Mouse (Mus musculus): ENCODE results near the gene Omp. TPM values are rescaled to one million over a fixed set of nuclear protein-coding genes. Genes with fewer than 3 reads are reported as not detected.
"Not testable (repeated sequence)": the region's sequence is repeated elsewhere in the genome, so short reads cannot be mapped to it uniquely, and the experiment has no call there.

Gene Omp
- 0.39 and 0.60 TPM in 2 replicates for polyA plus RNA-seq (2015; fragmentation: Nextera tagmentation; extraction: Ambion mirVana)

DNA sequence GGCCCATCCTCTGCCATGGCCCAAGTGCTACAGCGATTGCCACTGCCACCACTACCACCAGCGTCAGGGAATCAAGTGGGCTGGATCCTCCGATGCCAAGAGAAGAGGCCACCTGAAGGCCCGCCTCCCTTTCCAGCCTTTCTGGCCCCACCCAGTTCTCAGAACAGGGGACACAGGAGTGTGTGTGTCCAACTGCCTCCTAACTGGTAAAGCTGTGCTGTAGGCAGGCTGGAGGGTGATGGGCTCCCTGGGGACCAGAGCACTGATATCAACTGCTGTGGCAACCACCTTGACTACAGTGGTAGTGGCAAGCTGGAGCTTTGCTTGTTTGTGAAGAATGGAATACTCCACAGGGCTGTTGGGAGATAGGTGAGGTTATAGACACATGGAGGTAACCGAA lies at the start of gene Omp:
Gene Omp, minus strand, starts transcription at position 101 of the 400 bp plus-strand sequence.
- Histone ChIP-seq H3K27ac (no peak within 1 kb of the TSS), H3K9ac (no peak within 1 kb of the TSS), H3K4me1 (peaks cover 61% of the 10 kb centered on the region), H3K4me2 (no peak within 1 kb of the TSS), H3K27me3 (no peaks in the 10 kb centered on the region), H3K9me3 (replicated peaks) (no peaks in the 10 kb centered on the region), H3K4me3 (replicated peaks) (no peak within 1 kb of the TSS), H3K36me3 (no peaks in the 10 kb centered on the region)
- no peak for ATAC-seq (replicated peaks; ENCODE audit: low FRiP score)
- 84% methylated on average over 5 of the region's 5 CpGs for WGBS

DNA sequence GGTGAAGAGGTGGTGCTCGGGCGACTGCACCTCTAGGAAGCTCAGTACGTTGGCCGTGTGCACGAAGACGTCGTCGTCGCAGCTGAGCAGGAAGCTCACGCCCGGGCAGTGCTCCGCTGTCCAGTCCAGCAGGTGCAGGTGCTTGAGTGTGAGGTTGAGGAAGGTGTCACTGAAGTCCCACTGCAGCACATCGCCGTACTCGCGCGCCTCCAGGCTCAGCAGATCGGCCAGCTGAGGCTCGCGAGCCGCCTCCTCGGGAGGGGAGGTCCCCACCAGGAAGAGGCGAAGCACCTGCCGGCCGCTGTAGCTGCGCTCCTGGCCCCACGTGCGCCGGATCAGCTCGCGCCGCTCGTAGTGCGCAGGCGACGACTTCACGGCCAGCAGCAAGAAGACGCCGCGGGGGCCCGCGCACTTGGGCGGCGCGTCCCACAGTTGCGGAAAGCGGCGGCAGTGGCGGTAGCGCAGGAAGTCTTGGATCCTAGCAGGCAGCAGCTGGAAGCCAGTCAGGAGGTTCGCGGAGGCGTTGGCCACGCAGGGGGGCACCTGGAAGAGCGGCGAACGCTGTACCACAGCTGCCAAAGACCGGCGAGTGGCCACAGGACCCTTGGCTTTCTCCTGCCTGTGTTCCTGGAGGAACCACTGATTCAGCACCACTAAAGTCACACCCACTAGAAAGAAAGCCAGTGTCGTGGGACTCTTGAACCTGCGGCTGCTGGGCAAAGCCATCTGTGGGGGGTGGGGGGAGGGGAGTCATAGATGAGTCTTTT lies 48.9 kb upstream of the Omp start:
- WGBS: 2% methylated on average over 60 of the region's 61 CpGs
- H3K4me3 ChIP-seq (replicated peaks): peak overlapping the region; percentile 43
- 0 out of 2 replicates have a peak, but pooled peaks have one; percentile 23 for ATAC-seq (replicated peaks; ENCODE audit: low FRiP score)
- peak overlapping the region; percentile 35 for H3K9ac ChIP-seq
- H3K27ac ChIP-seq: no peak overlapping the region
- peak overlapping the region; percentile 80 for H3K4me2 ChIP-seq
- H3K27me3 ChIP-seq: peaks cover 61% of the 10 kb centered on the region
- no peaks in the 10 kb centered on the region for H3K9me3 ChIP-seq (replicated peaks)
- H3K36me3 ChIP-seq: no peaks in the 10 kb centered on the region
- peaks cover 14% of the 10 kb centered on the region for H3K4me1 ChIP-seq

DNA sequence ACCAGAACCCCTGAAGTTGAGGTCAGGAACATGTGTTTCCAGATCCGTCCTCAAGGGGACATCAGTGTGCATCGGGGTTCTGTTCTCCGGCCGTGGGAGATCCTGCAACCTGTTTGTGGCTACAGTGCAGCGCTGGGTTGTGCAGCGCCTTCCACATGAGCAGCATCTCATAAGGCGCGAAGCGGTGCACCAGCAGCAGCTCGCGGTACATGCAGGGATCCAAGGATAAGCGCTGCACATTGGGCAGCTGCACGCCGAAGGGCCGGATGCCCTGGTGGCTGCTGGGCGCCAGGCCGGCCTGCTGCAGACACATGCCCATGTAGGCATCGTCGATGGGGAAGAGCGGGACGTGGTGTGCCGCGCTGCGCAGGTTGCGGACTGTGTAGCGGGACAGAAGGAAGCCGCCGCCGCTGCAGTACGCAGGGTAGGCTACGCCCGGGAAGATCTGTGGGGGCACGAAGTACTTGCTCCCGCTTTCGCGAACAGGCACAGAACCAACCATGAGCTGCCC lies 48.3 kb upstream of the Omp start:
- Histone ChIP-seq H3K27me3 (peaks cover 61% of the 10 kb centered on the region), H3K9ac (peak overlapping the region; percentile 35), H3K4me1 (peaks cover 14% of the 10 kb centered on the region), H3K36me3 (no peaks in the 10 kb centered on the region), H3K4me2 (peak overlapping the region; percentile 80), H3K27ac (no peak overlapping the region), H3K4me3 (replicated peaks) (peak overlapping the region; percentile 43), H3K9me3 (replicated peaks) (no peaks in the 10 kb centered on the region)
- peak; percentile 28; the same call in 1 of the 2 replicates for ATAC-seq (replicated peaks; ENCODE audit: low FRiP score)
- 6% methylated on average over 36 of the region's 36 CpGs for WGBS

DNA sequence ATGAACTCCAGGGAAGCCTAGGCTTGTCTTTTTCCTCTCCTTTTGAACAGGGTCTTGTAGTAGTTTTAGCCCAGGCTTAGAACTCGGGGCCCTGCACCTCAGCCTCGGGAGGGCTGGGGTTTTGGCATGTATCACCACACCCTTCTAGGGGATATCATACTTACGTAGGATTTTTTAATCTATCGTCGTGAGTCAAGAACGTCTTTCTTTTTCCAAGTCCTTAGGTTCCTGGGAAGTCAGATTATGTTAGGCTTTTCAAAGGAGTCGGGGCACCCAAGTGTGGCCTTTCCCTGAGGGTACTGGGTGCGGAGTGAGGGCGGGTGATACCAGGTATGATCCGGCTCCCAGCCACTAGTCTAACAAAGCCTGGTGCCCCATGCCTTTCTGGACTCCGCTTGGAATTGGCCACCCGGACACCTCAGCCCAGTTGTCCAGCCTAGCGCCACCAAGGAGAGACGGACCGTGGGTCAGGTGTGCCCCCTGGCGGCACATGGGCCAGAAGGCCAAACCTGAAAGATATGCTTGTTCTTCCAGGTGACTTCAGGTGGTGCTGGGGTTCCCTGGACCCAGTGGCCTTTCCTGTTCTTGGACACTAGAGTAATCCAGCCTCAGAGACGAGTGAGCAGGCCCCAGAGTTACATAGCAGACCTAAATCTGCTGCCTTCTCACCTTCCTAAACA lies 46.4 kb upstream of the Omp start:
- no peaks in the 10 kb centered on the region for H3K9me3 ChIP-seq (replicated peaks)
- ATAC-seq (replicated peaks; ENCODE audit: low FRiP score): peak; percentile 34; the same call in 1 of the 2 replicates
- H3K4me2 ChIP-seq: no peak overlapping the region
- H3K27ac ChIP-seq: no peak overlapping the region
- no peaks in the 10 kb centered on the region for H3K36me3 ChIP-seq
- no peak overlapping the region for H3K4me3 ChIP-seq (replicated peaks)
- H3K27me3 ChIP-seq: peaks cover 60% of the 10 kb centered on the region
- WGBS: 58% methylated on average over 17 of the region's 17 CpGs
- peaks cover 14% of the 10 kb centered on the region for H3K4me1 ChIP-seq
- no peak overlapping the region for H3K9ac ChIP-seq

DNA sequence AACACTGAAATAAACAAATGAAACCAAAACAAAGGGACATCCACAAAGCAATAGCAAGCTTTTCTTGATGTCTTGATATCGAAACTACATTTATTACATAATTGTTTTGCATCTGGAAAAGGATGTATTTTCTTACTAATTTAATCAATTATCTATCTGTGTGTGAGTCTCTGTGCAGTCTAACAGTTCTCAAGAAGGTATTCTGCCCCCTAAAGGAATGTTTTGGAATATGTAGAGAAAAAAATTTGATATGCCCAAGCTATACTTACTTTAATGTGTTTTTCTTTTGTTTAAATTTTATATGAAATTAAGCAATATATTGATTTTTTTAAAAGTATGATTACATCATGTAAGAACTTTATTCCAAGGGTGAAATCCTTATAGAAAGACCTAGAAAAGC lies 45.3 kb upstream of the Omp start:
- no peak for ATAC-seq (replicated peaks; ENCODE audit: low FRiP score)
- Histone ChIP-seq H3K9me3 (replicated peaks) (no peaks in the 10 kb centered on the region), H3K27me3 (peaks cover 49% of the 10 kb centered on the region), H3K4me3 (replicated peaks) (no peak overlapping the region), H3K4me2 (no peak overlapping the region), H3K36me3 (no peaks in the 10 kb centered on the region), H3K9ac (no peak overlapping the region), H3K4me1 (peaks cover 14% of the 10 kb centered on the region), H3K27ac (no peak overlapping the region)
- WGBS: 98% methylated on average over 1 of the region's 1 CpGs

DNA sequence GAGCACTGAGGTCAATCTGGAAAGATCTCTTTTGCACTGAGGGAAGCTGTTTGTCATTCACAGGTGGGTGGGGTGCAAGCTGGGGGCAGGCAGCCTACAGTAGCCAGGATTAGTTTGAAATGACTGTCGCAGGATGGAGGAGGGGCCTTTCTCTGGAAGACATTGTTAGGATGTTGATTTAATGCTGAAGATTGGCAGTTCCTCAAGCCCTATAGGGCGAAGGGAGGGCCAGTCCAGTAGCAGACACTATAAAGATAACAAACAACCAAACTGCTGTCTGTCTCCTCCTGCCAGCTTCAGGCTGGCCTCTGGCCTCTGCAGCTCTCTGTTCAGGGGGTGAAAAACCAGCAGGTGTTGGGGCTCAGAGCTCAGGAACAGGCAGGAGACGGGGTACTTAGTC lies 44.4 kb upstream of the Omp start:
- Histone ChIP-seq H3K27ac (no peak overlapping the region), H3K36me3 (no peaks in the 10 kb centered on the region), H3K9ac (no peak overlapping the region), H3K27me3 (peaks cover 41% of the 10 kb centered on the region), H3K4me3 (replicated peaks) (no peak overlapping the region), H3K4me1 (peaks cover 18% of the 10 kb centered on the region), H3K4me2 (no peak overlapping the region), H3K9me3 (replicated peaks) (no peaks in the 10 kb centered on the region)
- ATAC-seq (replicated peaks; ENCODE audit: low FRiP score): no peak
- WGBS: 25% methylated on average over 3 of the region's 3 CpGs

DNA sequence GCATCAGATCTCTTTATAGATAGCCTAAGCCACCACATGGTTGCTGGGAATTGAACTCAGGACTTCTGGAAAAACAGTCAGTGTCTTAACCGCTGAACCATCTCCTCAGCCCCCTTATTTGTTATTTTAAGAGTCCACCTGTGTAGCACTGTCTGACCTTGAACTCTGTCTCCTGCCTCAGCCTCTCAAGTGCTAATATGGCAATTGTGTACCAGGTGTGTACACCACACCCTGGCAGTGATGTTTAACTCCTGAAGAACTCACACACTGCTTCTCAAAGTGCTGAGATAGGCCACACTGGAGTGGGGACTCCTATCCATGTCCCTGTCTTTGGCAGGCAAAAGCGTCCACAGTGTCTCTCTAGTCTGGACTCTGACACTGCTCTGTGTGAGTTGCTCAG lies 43.4 kb upstream of the Omp start:
- H3K9ac ChIP-seq: no peak overlapping the region
- H3K9me3 ChIP-seq (replicated peaks): no peaks in the 10 kb centered on the region
- no peak overlapping the region for H3K4me3 ChIP-seq (replicated peaks)
- H3K27me3 ChIP-seq: peaks cover 30% of the 10 kb centered on the region
- 84% methylated on average over 2 of the region's 2 CpGs for WGBS
- ATAC-seq (replicated peaks; ENCODE audit: low FRiP score): no peak
- H3K27ac ChIP-seq: no peak overlapping the region
- peaks cover 8% of the 10 kb centered on the region for H3K4me1 ChIP-seq
- no peak overlapping the region for H3K4me2 ChIP-seq
- H3K36me3 ChIP-seq: no peaks in the 10 kb centered on the region

DNA sequence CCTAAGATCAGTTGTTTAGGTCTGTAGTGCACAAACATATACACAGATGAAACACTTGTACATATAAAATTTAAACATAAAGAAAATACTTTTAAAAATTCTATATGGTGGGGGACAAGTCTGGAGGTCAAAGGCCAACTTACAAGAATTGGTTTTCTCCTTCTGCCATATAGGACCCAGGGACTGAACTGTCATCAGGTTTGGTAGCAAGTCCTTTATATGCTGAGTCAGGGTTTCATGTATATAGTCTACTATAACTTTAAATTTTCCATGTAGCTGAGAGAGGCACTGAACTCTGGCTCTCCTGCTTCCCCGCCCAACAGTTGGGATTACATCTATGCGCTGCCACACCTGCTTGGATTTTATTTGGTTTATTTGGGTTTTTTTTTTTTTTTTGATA lies 42.9 kb upstream of the Omp start:
- no peak overlapping the region for H3K4me2 ChIP-seq
- 97% methylated on average over 2 of the region's 2 CpGs for whole genome bisulfite sequencing
- H3K27me3 ChIP-seq: peaks cover 26% of the 10 kb centered on the region
- H3K4me3 ChIP-seq (replicated peaks): no peak overlapping the region
- no peak overlapping the region for H3K9ac ChIP-seq
- H3K27ac ChIP-seq: no peak overlapping the region
- no peaks in the 10 kb centered on the region for H3K36me3 ChIP-seq
- H3K9me3 ChIP-seq (replicated peaks): no peaks in the 10 kb centered on the region
- no peak for ATAC-seq (replicated peaks; ENCODE audit: low FRiP score)
- peaks cover 4% of the 10 kb centered on the region for H3K4me1 ChIP-seq

DNA sequence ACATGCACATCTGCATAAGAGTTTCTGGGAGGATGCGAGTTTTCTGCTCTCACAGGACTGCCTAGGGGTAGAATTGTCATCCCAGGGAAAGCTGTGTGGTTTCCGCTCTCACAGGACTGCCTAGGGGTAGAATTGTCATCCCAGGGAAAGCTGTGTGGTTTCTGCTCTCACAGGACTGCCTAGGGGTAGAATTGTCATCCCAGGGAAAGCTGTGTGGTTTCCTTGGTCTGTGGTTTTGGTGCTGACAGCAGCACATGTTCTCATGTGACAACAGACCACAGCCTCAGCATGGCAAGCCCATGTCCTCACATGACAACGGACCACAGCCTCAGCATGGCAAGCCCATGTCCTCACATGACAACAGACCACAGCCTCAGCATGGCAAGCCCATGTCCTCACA lies 42.0 kb upstream of the Omp start:
- ATAC-seq (replicated peaks; ENCODE audit: low FRiP score); H3K4me3 ChIP-seq (replicated peaks); H3K9ac ChIP-seq; H3K27ac ChIP-seq; H3K36me3 ChIP-seq; H3K4me1 ChIP-seq; H3K9me3 ChIP-seq (replicated peaks); H3K4me2 ChIP-seq: not testable (repeated sequence)
- H3K27me3 ChIP-seq: peaks cover 17% of the 10 kb centered on the region
- WGBS: 86% methylated on average over 3 of the region's 3 CpGs

DNA sequence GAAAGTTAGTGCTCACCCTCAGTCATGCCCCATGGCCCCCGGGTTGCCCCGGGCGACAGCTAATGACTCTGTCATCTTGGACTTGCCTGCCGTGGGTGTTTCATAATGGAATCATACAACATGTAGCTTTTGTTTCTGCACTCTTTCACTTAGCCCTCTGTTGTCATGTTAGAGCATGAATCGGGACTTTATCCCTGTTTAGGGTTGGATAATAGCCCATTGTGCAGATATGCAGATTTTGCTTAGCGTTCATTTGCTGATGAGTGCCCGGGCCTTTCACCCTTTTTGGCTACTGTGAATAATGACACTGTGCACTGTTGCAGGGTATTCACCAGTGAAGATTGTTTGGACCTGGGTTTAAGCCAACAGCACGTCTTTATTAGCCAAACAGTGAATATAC lies 41.3 kb upstream of the Omp start:
- Histone ChIP-seq H3K27ac (no peak overlapping the region), H3K36me3 (no peaks in the 10 kb centered on the region), H3K4me1 (peaks cover 4% of the 10 kb centered on the region; the same call in 1 of the 2 replicates), H3K27me3 (peaks cover 10% of the 10 kb centered on the region), H3K9ac (no peak overlapping the region), H3K4me2 (no peak overlapping the region), H3K9me3 (replicated peaks) (no peaks in the 10 kb centered on the region), H3K4me3 (replicated peaks) (no peak overlapping the region)
- ATAC-seq (replicated peaks; ENCODE audit: low FRiP score): no peak
- 70% methylated on average over 8 of the region's 8 CpGs for WGBS

DNA sequence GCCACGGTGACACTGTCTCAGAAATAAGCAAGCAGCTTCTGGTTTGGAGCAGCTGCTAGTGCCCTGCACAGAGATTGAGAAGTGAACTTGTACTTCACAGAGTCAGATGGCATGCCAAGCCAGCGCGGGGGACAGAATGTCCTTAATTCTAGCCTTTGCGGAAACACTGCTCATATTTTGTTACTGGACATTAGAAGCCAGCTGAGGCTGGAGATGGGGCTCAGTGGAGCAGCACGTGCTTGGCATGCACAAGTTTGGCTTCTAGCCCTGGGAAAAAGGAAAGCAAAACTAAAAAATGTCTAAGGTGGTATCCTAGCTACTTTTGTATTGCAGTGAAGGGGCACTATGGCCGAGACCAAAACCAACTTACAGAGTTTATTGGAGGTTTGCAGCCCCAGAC lies 40.0 kb upstream of the Omp start:
- Histone ChIP-seq H3K4me2 (no peak overlapping the region), H3K27ac (peak overlapping the region; percentile 41; the same call in 1 of the 2 replicates), H3K9me3 (replicated peaks) (no peaks in the 10 kb centered on the region), H3K4me3 (replicated peaks) (no peak overlapping the region), H3K4me1 (peaks cover 4% of the 10 kb centered on the region; the same call in 1 of the 2 replicates), H3K36me3 (no peaks in the 10 kb centered on the region), H3K27me3 (0 out of 2 replicates have a peak, but pooled peaks cover 2% of the 10 kb centered on the region), H3K9ac (no peak overlapping the region)
- 0 out of 2 replicates have a peak, but pooled peaks have one; percentile 46 for ATAC-seq (replicated peaks; ENCODE audit: low FRiP score)
- 63% methylated on average over 6 of the region's 6 CpGs for WGBS

DNA sequence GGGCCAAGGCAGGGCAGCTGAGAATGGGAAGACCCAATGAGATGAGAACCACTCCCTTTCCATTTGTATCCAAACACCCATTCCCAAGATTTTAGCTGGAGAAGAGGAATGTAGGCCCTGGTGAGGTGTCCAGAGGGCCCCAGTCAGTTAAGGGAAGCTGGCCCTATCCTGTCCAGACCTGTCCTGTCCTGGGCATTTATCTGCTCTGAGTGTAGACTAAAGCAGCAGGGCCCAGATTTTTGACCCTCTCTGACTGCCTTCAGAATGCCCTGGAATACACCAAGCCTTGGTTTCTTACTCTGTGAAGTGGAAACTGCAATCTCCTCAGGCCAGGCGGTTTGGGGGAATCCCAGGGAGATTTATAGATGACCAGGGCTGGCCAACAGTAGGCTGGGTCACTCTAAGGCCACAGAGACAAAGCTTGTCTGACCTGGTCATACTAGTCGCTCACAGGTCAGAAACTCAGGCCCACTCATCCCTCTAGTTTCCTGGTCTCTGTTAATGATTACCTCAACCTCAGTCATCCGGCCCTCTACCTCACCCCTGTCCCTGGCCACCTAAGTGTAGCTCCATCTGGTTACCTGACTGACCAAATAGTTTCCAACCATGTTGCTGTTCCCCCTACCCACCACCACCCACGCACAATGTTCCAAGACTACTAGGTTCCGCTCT lies 33.4 kb upstream of the Omp start:
- no peaks in the 10 kb centered on the region for H3K9me3 ChIP-seq (replicated peaks)
- H3K4me2 ChIP-seq: peak overlapping the region; percentile 76
- peak overlapping the region; percentile 93 for H3K27ac ChIP-seq
- H3K4me1 ChIP-seq: peaks cover 31% of the 10 kb centered on the region
- 70% methylated on average over 5 of the region's 5 CpGs for WGBS
- ATAC-seq (replicated peaks; ENCODE audit: low FRiP score): peak; percentile 61
- 0 out of 2 replicates have a peak, but pooled peaks cover 6% of the 10 kb centered on the region for H3K27me3 ChIP-seq
- H3K36me3 ChIP-seq: no peaks in the 10 kb centered on the region
- peak overlapping the region; percentile 55 for H3K9ac ChIP-seq
- peak overlapping the region; percentile 64 for H3K4me3 ChIP-seq (replicated peaks)

All from kidney, embryonic 15.5 days (tissue).